Mouse (Mus musculus) megakaryocyte progenitor cell, adult 5-6 weeks (primary cell): ENCODE results near the gene Mtrf1. TPM values are rescaled to one million over a fixed set of nuclear protein-coding genes. Genes with fewer than 3 reads are reported as not detected.
A peak's percentile ranks its signal among the peaks of the same experiment; 100 is the strongest.

ENCODE experiments used
- ATAC-seq: replicated peaks from 2 replicates; pipeline ENCODE4 v1.8.0; 2016; ENCODE audit warnings: mild to moderate bottlenecking, moderate TSS enrichment, inconsistent platforms; ENCODE audit not compliant: poor library complexity
- total RNA-seq, 2 experiments: library from RNA; stranded (forward) in 1 of 2; stranded (reverse) in 1 of 2; fragments of 157-497, 149-512 nt in 1 of 2; fragments of 200-1000 nt in 1 of 2; gene quantifications; 2 replicates each; pipeline versions ENCODE4 v1.2.3 to v1.2.4; 2015 to 2017

Mtrf1 gene
- total RNA-seq (2015), result 15.4 and 19.5 TPM in 2 replicates
- 23.7 and 24.7 TPM in 2 replicates for total RNA-seq (2017)

DNA sequence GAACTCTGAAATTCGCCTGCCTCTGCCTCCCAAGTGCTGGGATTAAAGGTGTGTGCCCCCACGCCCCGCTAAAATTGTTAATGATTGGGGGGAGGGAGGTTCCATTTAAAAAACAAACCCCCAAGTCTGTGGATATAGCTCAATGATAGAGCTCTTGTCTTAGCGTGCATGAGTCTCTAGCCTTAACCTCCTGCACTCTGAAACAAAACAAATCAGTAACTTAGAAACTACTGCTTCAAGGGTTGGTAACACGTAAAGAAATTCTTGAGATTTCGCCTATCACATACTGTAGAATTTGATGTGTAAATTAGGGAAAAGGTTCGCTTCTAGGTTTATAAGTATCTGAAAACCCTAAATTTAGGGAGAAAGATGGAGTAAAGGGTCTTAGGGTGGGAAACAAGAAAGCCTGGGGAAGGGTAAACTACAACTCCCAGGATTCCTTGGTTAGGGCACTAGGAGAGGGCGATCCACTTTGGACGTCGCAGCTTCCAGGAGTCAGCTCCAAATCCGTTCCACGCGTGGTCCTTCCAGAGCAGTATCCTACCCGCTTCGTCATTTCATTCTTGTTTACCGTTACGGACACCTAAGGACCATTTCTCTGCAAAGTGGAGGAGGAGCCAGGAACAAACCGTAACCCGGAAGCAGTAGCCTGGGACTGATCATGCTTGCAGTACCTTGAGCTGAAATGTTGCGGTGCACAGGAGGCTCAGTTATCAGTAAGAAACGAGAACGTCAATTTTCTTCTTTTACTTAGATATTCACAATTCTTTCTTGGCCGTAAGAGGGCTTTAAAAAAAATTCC lies at the start of gene Mtrf1:
Gene Mtrf1 (plus strand): TSS at position 452 of the 802 bp plus-strand sequence.
- peak; percentile 88 for ATAC-seq

DNA sequence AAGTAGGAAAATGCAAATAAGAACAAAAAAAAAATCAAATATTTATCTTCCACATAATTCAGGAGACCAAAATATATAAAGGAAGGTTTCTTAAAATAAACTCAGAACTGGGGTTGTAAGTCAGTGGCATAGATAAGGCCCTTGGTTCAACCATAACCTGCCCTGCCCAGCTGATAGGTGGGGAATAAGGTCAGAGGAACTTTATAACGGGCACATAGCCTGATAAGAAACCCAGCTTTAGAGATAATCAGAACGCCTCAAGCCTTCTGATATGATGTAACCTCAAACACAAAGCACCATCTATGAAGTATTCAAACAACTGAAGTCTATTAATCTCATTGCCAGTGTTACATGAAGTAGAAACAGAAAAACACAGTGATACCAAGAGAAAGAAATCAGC lies 39.5 kb upstream of the Mtrf1 start:
- ATAC-seq, result peak; percentile 75

- no peak for ATAC-seq
Observed at GRCm38 (mm10) chr14:79377041-79377440, 20.5 kb upstream of the Mtrf1 start.

- ATAC-seq, result peak; percentile 72; the same call in 1 of the 2 replicates
Observed at GRCm38 (mm10) chr14:79383120-79383519, 14.5 kb upstream of the Mtrf1 start.

DNA sequence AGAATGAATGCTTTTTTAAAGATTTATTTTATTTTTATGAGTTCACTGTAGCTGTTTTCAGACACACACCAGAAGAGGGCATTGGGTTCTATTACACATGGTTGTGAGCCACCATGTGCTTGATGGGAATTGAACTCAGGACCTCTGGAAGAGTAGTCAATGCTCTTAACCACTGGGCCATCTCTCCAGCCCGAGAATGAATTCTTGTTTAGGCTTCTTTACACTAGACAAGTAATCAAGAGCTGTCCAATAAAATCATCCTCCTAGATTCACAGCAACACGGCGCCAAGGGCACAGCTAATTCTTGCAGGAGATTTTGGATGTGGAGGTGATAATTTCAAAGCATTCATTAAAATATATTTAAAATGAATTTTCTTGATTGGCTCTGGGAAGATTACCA lies 9.3 kb upstream of the Mtrf1 start:
- ATAC-seq, result no peak

- 0 out of 2 replicates have a peak, but pooled peaks have one; percentile 3 for ATAC-seq
Observed at GRCm38 (mm10) chr14:79389438-79390264, 7.9 kb upstream of the Mtrf1 start.

DNA sequence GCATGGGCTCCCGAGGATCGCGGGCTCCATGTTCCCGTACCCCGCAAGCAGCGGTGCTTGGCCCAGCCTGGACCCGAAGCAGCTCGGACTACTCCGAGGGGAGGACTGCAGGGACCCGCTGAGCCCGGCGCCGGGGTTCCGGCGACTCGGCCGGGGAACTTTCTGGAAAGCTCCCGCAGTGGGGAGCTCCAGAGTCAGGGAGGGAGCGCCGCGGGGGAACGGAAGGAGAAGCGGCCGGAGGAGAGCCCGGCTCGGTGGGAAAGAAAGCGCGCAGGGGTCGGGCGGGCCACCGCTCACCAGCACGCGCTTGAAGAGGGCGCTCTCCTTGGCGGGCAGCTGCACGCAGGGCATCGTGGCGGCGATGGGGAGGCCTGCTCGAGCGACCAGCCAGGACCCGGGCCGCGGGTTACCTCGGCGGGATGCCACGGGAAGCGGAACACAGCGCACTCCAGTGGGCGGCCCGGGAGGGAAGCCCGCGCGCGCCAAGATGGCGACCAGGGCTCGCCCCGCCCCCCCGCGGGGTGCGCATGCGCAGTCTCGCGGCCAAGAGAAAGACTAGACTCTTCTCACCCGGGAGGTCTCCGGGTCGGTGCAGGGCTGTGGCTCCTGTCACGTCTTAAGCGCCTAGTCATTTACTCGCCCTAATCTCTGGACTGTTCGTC lies 7.2 kb upstream of the Mtrf1 start, which contains the start of gene Naa16:
Gene Naa16 (minus strand): TSS at position 514 of the 662 bp plus-strand sequence.
- peak; percentile 81 for ATAC-seq

- no peak for ATAC-seq
Observed at GRCm38 (mm10) chr14:79393289-79393688, 4.3 kb upstream of the Mtrf1 start.

DNA sequence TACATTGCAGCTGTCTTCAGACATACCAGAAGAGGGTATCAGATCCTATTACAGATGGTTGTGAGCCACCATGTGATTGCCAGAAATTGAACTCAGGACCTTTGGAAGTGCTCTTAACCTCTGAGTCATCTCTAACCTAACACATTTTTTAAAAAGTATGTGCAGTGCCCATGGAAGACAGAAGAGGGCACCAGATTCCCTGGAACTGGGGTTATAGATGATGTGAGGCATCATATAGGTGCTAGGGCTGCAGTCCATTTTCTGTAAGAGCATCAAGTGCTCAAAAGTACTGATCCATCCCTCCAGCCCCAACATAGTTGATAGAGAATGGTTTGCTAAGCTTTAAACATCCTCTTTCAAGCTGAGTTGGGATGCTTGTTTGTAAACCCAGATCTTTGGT lies 3.0 kb upstream of the Mtrf1 start:
- ATAC-seq, result peak; percentile 55

DNA sequence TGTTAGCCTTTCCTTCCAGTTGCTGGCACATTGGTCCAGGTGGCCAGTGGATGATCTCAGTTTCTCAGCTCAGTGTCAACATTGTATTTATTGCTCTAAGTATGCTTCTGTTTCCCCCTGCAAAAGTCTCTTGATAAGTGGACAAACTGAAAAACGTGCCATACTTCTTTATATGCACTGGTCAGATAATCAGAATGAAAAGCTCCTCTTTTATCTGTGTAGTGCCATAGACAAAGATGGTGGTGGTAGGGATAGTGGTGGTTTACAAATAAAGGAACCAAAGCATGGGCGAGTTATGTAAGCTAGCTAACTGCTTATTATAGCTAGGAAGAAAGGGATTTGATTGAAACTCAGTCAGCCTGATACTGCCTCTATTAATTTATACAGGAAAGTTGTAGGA lies 10.1 kb downstream of the Mtrf1 start:
- 0 out of 2 replicates have a peak, but pooled peaks have one; percentile 20 for ATAC-seq

DNA sequence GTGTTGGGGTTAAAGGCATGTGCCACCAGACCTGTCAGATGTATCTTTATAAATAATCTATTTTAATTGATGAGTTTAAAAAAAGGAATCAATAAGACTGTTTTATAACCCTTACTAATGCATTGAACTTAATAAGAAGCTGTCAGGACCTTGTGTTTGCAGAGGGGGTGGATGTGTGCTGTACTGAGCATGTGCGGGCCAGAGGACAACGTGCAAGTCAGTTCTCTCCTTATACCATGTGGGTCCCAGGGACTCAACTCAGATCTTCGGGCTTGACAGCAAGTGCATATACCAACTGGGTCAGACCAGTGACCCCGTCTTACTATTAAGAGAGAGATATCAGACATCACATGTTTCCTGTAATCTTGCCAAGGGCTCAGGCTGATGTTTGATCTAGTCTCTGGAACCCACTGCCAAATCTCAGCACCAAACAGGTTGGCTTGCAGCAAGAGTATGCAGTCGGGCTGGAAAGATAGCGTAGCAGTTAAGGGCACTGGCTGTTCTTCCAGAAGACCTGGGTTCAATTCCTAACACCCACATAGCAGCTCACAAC lies 11.8 kb downstream of the Mtrf1 start:
- ATAC-seq, result no peak

GRCm38 (mm10) chr14:79410662-79411061 lies 13.1 kb downstream of the Mtrf1 start:
- ATAC-seq, result no peak

GRCm38 (mm10) chr14:79413121-79413520 lies 15.5 kb downstream of the Mtrf1 start:
- no peak for ATAC-seq

DNA sequence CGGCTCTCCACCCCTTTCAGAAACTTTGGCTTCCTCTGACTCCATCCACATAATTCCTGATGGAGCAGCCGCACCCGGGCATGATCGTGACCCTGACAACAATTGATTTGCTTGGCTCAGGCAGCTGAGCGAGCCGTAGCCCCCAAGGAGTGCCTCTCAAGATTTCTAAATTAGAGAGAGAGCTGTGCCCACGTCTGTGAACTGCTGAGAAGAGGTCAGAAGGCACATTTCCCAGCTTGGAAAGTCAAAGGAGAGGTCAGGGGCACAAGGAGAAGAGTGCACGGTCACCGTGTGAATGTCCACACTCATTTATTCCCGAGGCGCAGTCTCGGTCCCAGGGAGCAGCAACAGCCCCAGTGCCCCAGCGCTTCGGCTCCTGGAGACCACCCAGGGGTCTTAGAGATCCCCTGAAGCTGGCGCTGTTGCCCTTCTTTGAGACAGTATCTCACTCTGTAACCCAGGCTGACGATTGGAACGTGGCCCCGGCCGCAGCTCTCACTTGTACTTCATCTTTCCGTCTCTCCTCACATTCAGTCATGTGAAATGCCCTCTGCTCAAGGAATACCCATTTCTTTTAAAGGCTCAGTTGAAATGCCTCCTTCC lies 22.6 kb downstream of the Mtrf1 start:
- no peak for ATAC-seq

DNA sequence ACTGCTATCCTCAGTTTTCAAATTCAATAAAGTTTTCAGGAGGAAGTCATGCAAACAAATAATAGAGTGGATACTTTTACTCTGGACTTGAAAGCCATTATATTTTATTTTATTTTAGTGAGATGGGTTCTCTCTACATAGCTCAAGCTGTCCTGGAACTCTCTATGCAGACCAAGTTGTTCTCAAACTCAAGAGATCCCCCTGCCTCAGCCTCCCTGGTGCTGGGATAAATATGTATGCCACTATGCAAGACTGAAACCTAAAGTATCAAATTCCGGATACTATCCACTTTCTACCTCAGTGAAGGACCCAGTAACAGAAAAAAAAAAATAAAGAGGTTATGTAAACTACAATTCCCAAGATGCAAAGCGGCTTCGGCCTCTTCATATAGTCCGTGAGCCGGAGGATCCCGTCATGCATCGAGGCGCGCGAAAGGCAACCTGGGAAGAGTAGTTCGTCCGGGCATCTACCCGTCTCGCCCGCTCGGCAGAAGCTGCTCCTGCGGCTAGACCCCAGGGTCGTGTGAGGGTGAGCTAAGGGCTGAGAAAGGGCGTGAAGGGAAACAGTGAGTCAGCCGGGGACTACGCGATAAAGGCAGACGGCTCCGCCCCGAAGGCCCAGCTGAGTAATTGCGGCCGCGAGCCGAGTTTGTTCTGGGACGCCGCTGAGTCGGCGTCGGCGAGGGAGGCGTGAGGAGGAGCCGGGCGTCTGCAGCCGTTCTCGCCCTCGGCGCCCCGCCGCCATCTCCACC lies 28.6 kb downstream of the Mtrf1 start, which contains the start of gene Kbtbd7:
Gene Kbtbd7 (plus strand): TSS at position 533 of the 751 bp plus-strand sequence.
- ATAC-seq, result peak; percentile 98

DNA sequence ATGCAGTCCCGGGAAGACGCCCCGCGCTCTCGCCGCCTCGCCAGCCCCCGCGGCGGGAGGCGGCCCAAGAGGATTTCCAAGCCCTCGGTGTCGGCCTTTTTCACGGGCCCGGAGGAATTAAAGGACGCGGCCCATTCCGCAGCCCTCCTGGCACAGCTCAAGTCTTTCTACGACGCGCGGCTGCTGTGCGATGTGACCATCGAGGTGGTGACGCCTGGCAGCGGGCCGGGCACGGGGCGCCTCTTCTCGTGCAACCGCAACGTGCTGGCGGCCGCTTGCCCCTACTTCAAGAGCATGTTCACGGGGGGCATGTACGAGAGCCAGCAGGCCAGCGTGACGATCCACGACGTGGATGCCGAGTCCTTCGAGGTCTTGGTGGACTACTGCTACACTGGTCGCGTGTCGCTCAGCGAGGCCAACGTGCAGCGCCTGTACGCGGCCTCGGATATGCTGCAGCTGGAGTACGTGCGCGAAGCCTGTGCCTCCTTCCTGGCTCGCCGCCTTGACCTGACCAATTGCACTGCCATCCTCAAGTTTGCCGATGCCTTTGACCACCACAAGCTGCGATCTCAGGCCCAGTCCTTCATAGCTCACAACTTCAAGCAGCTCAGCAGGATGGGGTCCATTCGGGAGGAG lies 29.3 kb downstream of the Mtrf1 start:
- peak; percentile 5; the same call in 1 of the 2 replicates for ATAC-seq

GRCm38 (mm10) chr14:79434068-79434467 lies 36.5 kb downstream of the Mtrf1 start:
- no peak for ATAC-seq

- ATAC-seq, result peak; percentile 24; the same call in 1 of the 2 replicates
Observed at GRCm38 (mm10) chr14:79440655-79441054, 43.1 kb downstream of the Mtrf1 start.

DNA sequence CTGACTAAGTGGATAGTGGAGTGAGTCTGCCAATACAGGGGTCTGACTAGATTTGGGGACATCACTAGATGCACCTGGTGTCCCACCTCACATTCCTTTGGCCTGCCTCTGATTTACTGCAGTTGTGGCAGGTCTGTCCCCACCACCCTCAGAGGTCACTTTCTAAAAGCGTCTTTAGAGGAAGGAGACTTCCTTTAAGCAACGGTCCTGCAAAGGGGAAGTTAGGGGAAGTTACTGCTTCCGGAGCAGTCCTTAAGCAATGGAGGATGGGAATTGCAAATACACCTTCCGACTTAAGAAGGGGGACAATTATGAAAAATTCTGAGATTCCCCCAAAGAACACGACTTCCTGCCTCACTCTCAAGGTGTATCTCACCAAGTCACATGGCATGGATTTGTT lies 43.9 kb downstream of the Mtrf1 start:
- peak; percentile 85 for ATAC-seq
